Mouse (Mus musculus) cerebellum, adult (tissue): Measurements from ENCODE around the gene Olfr1134.
"Not testable (repeated sequence)": the region's sequence is repeated elsewhere in the genome, so short reads cannot be mapped to it uniquely, and the experiment has no call there.

Source experiments
- ATAC-seq: cut with Nextera tagmentation; 2 replicates; pipeline ENCODE4 v1.9.2; 2017; ENCODE audit warnings: mild to moderate bottlenecking, moderate library complexity, mixed read lengths; ENCODE audit not compliant: insufficient number of reproducible peaks, low FRiP score, low TSS enrichment

Gene Olfr1134

DNA sequence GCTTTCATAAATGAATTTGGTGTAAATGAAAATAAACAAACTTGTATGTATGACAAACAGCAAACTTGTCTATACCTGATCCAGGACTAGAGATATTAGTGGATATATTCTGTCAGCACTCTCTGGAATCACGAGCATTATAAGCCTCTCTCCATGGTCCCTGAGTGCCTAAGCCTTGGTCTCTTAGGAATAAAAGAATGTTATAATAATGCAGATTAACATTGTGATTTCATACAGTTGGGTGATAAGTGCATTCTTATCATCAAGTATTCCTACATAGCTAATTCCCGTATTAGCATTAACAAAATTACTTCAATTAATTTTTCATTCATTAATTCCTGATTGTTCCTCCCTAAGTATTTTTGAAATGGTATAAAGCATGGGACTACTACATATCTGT lies at the start of gene Olfr1134:
Olfr1134 (minus strand) TSS at position 101 of the 400 bp plus-strand sequence.
- no peak for ATAC-seq

GRCm38 (mm10) chr2:87693847-87694246 lies 35.6 kb upstream of the Olfr1134 start, which contains the start of gene Olfr1136:
Olfr1136 (minus strand) TSS chr2:87693947.
- ATAC-seq = no peak

- no peak for ATAC-seq
Measured at GRCm38 (mm10) chr2:87673564-87673963, 15.3 kb upstream of the Olfr1134 start, which contains the start of gene Olfr1135. Olfr1135 (minus strand) TSS chr2:87673664.

- no peak for ATAC-seq
Measured at GRCm38 (mm10) chr2:87647274-87647673, 11.0 kb downstream of the Olfr1134 start, which contains the start of gene Olfr1133. Olfr1133 (minus strand) TSS chr2:87647374.

DNA sequence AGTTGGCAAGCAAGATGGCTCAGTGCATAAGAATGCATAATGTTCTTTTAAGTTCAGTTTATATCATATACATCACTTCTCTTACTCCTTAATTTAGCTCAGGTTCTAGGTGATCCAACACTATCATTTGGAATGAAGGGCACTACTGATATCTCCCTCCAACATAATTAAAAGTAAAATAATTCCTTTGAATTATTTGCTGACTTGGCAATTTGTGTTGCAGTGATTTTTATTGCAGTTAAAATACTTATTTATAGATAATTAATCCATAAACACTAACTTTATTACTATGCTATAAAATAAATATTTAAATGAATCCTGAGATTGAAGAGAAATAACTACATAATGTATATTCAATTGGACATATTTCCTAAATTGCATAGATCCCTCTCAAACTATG lies 15.8 kb downstream of the Olfr1134 start:
- no peak for ATAC-seq

GRCm38 (mm10) chr2:87637435-87637834 lies 20.8 kb downstream of the Olfr1134 start, which contains the start of gene Olfr1132:
Olfr1132 (minus strand) TSS chr2:87637535.
- no peak for ATAC-seq

GRCm38 (mm10) chr2:87626804-87627203 lies 31.5 kb downstream of the Olfr1134 start, which contains the start of gene Olfr1131:
Olfr1131 (plus strand) TSS chr2:87627104.
- no peak for ATAC-seq

GRCm38 (mm10) chr2:87605912-87606311 lies 52.3 kb downstream of the Olfr1134 start, which contains the start of gene Olfr1130:
Olfr1130 (plus strand) TSS chr2:87606212.
- not testable (repeated sequence) for ATAC-seq
